Mouse (Mus musculus) liver, adult (tissue): ENCODE data around the gene Cage1.

Source experiments
- GATA4 ChIP-seq: IDR thresholded peaks from 2 replicates; pipeline ENCODE4 v1.6.1; 2014; ENCODE audit warnings: mild to moderate bottlenecking, low read length; ENCODE audit not compliant: insufficient replicate concordance

Cage1 gene

GRCm38 (mm10) chr13:37964128-37965087 is 72.5 kb downstream of the Cage1 start:
- TF ChIP-seq GATA4 = no peak

GRCm38 (mm10) chr13:37963354-37964007 is 73.4 kb downstream of the Cage1 start:
- no peak for TF ChIP-seq GATA4

- TF ChIP-seq GATA4 = no peak
These were observed 74.3 kb downstream of the Cage1 start for GRCm38 (mm10) chr13:37962541-37962940.

GRCm38 (mm10) chr13:37959936-37960335 is 76.9 kb downstream of the Cage1 start:
- no peak for TF ChIP-seq GATA4

GRCm38 (mm10) chr13:37959239-37959907 is 77.5 kb downstream of the Cage1 start:
- TF ChIP-seq GATA4 = no peak

- 0 out of 2 replicates have a peak, but pooled peaks have one; percentile 7 for TF ChIP-seq GATA4
These were observed 78.2 kb downstream of the Cage1 start for GRCm38 (mm10) chr13:37958498-37959238.
